Mouse (Mus musculus) bone marrow, adult 2 months (tissue): ENCODE data around the gene Dqx1. TPM values are rescaled to one million over a fixed set of nuclear protein-coding genes. Genes with fewer than 3 reads are reported as not detected.

ENCODE experiments used
- H3K27ac ChIP-seq: fragments of 200-500 bp; 2 replicates; pipeline ENCODE4 v1.5.1; 2012; ENCODE audit warnings: low read depth, mild to moderate bottlenecking, control low read depth, inconsistent platforms, low read length; ENCODE audit not compliant: control insufficient read depth, poor library complexity, insufficient read depth
- H3K4me1 ChIP-seq: fragments of 200-500 bp; 2 replicates; pipeline ENCODE4 v1.6.1; 2011; ENCODE audit warnings: low read length; ENCODE audit not compliant: control insufficient read depth, insufficient read depth
- H3K4me3 ChIP-seq: fragments of 200-500 bp; replicated peaks from 2 replicates; pipeline ENCODE3; 2011; ENCODE audit warnings: mild to moderate bottlenecking, low read depth, low read length, control low read depth; ENCODE audit not compliant: control insufficient read depth
- CTCF ChIP-seq: fragments of 200-500 bp; IDR thresholded peaks from 2 replicates; pipeline ENCODE4 v1.5.1; 2011; ENCODE audit warnings: low read length, control low read depth; ENCODE audit not compliant: control insufficient read depth, insufficient read depth
- POLR2A ChIP-seq: fragments of 200-500 bp; IDR thresholded peaks from 2 replicates; pipeline ENCODE4 v1.6.1; 2011; ENCODE audit warnings: low read depth, mild to moderate bottlenecking, control low read depth, low read length, borderline replicate concordance; ENCODE audit not compliant: control insufficient read depth
- WGBS: fragments of 180-500 bp; shearing (Covaris S2); methylation state at CpG from one replicate; pipeline ENCODE4 v1.1.7; 2018; 5-methylcytosine and 5-hydroxymethylcytosine counted together
- polyA plus RNA-seq: library from polyadenylated mRNA; stranded (reverse); fragments of >200 nt; gene quantifications from 2 replicates; pipeline ENCODE4 v1.2.4, GENCODE M21; 2011; ENCODE audit warnings: low replicate concordance; ENCODE audit not compliant: missing spikeins, insufficient read depth, insufficient read length

Dqx1 gene
- polyA plus RNA-seq, 1 experiment, result 13.5 TPM

- Histone ChIP-seq H3K4me1 (no peaks in the 10 kb centered on the region), H3K4me3 (no peak overlapping the region), H3K27ac (no peak overlapping the region)
- TF ChIP-seq CTCF (no peak), POLR2A (no peak)
- WGBS, result 3% methylated on average over 58 of the region's 58 CpGs
Measured at GRCm38 (mm10) chr6:83070311-83071219, 12.9 kb downstream of the Dqx1 start.

DNA sequence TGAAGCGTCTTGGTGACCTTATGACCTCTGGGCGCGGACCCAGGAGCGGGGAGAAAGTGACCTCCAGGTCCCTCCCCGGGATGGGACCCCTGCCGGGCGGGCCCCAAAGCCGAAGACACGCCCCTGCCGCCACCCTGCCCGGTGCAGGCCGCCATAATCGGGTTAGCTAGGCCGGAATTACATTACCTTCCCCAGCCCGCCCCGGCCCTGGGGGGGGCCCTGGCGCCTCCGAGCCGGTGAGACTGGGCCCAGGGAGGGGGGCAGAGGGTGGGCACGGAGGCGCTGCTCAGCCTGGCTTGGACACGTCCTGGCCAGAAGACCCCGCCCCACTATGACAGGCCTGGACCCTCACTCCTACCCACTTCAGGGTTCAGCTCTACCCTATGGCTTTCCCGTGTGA lies 13.6 kb downstream of the Dqx1 start:
- no peak overlapping the region for H3K4me3 ChIP-seq
- TF ChIP-seq CTCF (no peak), POLR2A (no peak)
- no peaks in the 10 kb centered on the region for H3K4me1 ChIP-seq
- H3K27ac ChIP-seq, result no peak overlapping the region; the same call in 1 of the 2 replicates
- WGBS, result 4% methylated on average over 24 of the region's 24 CpGs

GRCm38 (mm10) chr6:83074979-83075378 lies 17.3 kb downstream of the Dqx1 start:
- Histone ChIP-seq H3K4me1 (peaks cover 1% of the 10 kb centered on the region), H3K4me3 (no peak overlapping the region), H3K27ac (no peak overlapping the region)
- WGBS, result 18% methylated on average over 2 of the region's 2 CpGs
- TF ChIP-seq CTCF (no peak), POLR2A (no peak)

GRCm38 (mm10) chr6:83077630-83078323 lies 20.1 kb downstream of the Dqx1 start, which contains the start of gene Pcgf1:
Gene Pcgf1 (plus strand): TSS chr6:83077869.
- under 1% methylated on average over 54 of the region's 54 CpGs for WGBS
- TF ChIP-seq CTCF (no peak), POLR2A (no peak)
- Histone ChIP-seq H3K27ac (peak within 1 kb of the TSS; percentile 75), H3K4me3 (peak within 1 kb of the TSS; percentile 86), H3K4me1 (peaks cover 1% of the 10 kb centered on the region)

DNA sequence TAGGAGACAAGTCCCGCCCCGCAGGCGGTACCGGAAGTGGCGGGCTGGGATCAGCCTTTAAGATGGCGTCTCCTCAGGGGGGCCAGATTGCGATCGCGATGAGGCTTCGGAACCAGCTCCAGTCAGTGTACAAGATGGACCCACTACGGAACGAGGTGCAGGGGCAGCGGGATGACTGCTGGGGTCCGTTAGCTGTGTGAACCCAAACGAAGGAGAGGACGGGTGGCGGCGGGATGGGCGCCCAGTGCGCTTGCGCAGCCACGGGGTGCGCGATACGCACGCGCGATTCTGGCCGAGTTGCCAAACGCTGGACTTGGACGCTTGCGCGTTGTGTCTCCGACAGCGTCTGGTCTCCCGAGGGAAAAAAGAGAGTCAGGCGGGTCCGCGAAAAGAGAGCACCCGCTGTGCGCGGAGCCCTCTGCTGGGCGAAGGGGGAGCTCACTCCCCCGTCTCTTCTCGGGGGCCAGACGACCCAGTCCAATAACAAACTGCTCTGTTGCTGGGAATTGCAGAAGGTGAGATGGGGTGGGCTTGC lies 20.7 kb downstream of the Dqx1 start:
- under 1% methylated on average over 46 of the region's 46 CpGs for WGBS
- peaks cover 1% of the 10 kb centered on the region for H3K4me1 ChIP-seq
- peak overlapping the region; percentile 75 for H3K27ac ChIP-seq
- TF ChIP-seq CTCF (peak; percentile 56), POLR2A (peak; percentile 54; the same call in 1 of the 2 replicates)
- H3K4me3 ChIP-seq, result peak overlapping the region; percentile 86

DNA sequence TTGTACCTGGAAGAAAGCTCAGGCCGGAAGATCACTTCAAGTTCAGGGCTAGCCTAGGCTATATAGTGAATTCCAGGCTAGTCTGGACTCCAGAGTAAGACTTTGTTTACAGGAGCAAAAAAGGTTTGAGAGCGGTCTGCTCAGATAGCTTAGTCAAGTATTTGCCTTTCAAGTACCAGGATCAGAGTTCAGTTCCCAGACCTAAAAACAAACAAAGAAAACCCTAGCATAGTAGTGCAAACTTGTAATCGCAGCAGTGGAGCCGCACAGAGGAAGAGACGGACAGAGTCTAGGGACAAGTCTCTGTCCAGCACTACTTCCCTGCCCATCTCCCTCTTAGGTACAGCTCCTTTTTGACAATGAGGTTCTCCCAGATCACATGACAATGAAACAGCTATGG lies 22.6 kb downstream of the Dqx1 start:
- 95% methylated on average over 5 of the region's 5 CpGs for WGBS
- Histone ChIP-seq H3K27ac (no peak overlapping the region), H3K4me3 (no peak overlapping the region), H3K4me1 (peaks cover 1% of the 10 kb centered on the region)
- TF ChIP-seq POLR2A, result no peak
- no peak for TF ChIP-seq CTCF

- Histone ChIP-seq H3K4me1 (peaks cover 1% of the 10 kb centered on the region), H3K27ac (no peak overlapping the region), H3K4me3 (no peak overlapping the region)
- 61% methylated on average over 5 of the region's 5 CpGs for WGBS
- TF ChIP-seq POLR2A (no peak), CTCF (no peak)
Measured at GRCm38 (mm10) chr6:83083497-83083896, 25.9 kb downstream of the Dqx1 start.

GRCm38 (mm10) chr6:83084477-83084876 lies 26.8 kb downstream of the Dqx1 start:
- H3K27ac ChIP-seq, result no peak overlapping the region
- 58% methylated on average over 6 of the region's 6 CpGs for WGBS
- no peak overlapping the region for H3K4me3 ChIP-seq
- TF ChIP-seq POLR2A, result no peak
- no peak for TF ChIP-seq CTCF
- H3K4me1 ChIP-seq, result no peaks in the 10 kb centered on the region; the same call in 1 of the 2 replicates
